8 mouse cellular contexts compared by ENCODE assay signal in the genomic region with DNA sequence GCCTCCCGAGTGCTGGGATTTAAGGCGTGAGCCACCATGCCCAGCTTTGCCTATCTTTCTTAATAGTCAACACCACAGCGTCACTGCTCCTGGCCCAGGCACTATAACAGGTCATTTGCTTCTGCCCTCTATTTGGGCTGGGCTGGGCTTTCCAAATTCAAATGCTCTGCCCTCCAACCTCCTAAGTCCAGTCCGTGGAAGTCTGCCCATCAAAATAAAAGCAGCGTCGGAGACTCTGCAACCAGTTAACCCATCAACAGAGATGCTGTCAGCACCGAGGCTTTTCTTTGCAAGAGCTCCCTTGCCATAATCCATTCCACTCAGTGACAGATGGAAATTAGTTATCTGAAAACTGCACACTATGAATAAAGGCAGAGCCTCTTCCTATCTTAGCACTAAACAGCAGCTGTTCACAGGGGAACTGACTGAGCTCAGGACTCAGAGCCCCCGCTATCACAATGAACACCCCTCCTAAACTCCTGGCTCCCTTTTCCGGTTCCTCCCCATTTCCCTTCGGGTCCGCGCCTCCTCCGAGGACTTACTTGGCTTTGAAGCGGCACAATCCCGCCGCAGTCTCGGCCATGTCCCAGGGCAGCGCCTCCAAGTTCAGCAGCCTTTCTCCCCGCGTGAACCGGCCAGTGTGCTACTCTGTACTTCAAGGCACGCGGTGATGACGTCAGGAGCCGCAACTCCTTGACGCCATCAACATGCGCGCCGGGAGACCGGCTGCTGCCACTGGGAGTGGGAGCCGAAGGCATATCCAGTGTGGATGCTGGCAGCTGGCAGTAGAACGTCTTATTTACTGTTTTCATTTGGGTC. TPM values are rescaled to one million over a fixed set of nuclear protein-coding genes. Genes with fewer than 3 reads are reported as not detected.
DNase-seq lines count a peak whose midpoint lies in the region; ATAC-seq and TF ChIP-seq lines count a peak whose summit lies in the region.

Gene Tbl3 (minus strand): TSS at position 679 of the 819 bp plus-strand sequence.

- H3K27ac ChIP-seq in forebrain, embryonic 14.5 days (ENCODE audit: low read depth, low read length), result peak within 1 kb of the TSS; percentile 72
- peak within 1 kb of the TSS; percentile 83 for H3K27ac ChIP-seq in neural tube, embryonic 15.5 days (replicated peaks)

- peak within 1 kb of the TSS; percentile 69 for H3K9ac ChIP-seq in forebrain, embryonic 14.5 days (ENCODE audit: low read length)
- peak within 1 kb of the TSS; percentile 78 for H3K9ac ChIP-seq in neural tube, embryonic 15.5 days (replicated peaks)

- intact Hi-C loops in heart, postnatal 14 days (cut with DNase I), result no loop called here

- H3K36me3 ChIP-seq in E14TG2a.4 (ENCODE audit: insufficient read depth, low read length), result peaks cover 38% of the 10 kb centered on the region
- peaks cover 25% of the 10 kb centered on the region for H3K36me3 ChIP-seq in forebrain, embryonic 14.5 days (ENCODE audit: control insufficient read depth, insufficient read depth, low read length)
- H3K36me3 ChIP-seq in neural tube, embryonic 15.5 days, result peaks cover 30% of the 10 kb centered on the region

- no peaks in the 10 kb centered on the region for H3K9me3 ChIP-seq in E14TG2a.4 (ENCODE audit: low read length)
- H3K9me3 ChIP-seq in forebrain, embryonic 14.5 days (replicated peaks; ENCODE audit: control insufficient read depth, low read length), result no peaks in the 10 kb centered on the region
- no peaks in the 10 kb centered on the region for H3K9me3 ChIP-seq in neural tube, embryonic 15.5 days (replicated peaks)

- H3K4me2 ChIP-seq in forebrain, embryonic 14.5 days (ENCODE audit: low read length), result peak within 1 kb of the TSS; percentile 81
- H3K4me2 ChIP-seq in neural tube, embryonic 15.5 days, result peak within 1 kb of the TSS; percentile 81

- peak within 1 kb of the TSS; percentile 98 for H3K4me3 ChIP-seq in E14TG2a.4 (replicated peaks; ENCODE audit: low read length)
- H3K4me3 ChIP-seq in forebrain, embryonic 14.5 days (ENCODE audit: low read depth, low read length), result peak within 1 kb of the TSS; percentile 65
- H3K4me3 ChIP-seq in neural tube, embryonic 15.5 days (replicated peaks), result peak within 1 kb of the TSS; percentile 77

- 4% methylated on average over 32 of the region's 32 CpGs for WGBS in forebrain, embryonic 14.5 days
- 4% methylated on average over 32 of the region's 32 CpGs for WGBS in neural tube, embryonic 15.5 days

- no peak for TF ChIP-seq CTCF in E14TG2a.4 (conservative IDR thresholded peaks at IDR 0.05; ENCODE audit: low read length)

- peak; percentile 98 for DNase-seq in forebrain, embryonic 14.5 days (ENCODE audit: low spot score)
- DNase-seq in heart, postnatal 14 days, result peak; percentile 92 to 98
- peak; percentile 94 for DNase-seq in layer of hippocampus, adult 11-12 months (ENCODE audit: low spot score)
- DNase-seq in lung, adult 18-20 months, result peak; percentile 91 to 93
- DNase-seq in testis, postnatal 14 days (ENCODE audit: low spot score), result peak; percentile 94

- H3K4me1 ChIP-seq in E14TG2a.4 (replicated peaks; ENCODE audit: low read depth, low read length), result peaks cover 34% of the 10 kb centered on the region
- H3K4me1 ChIP-seq in forebrain, embryonic 14.5 days (ENCODE audit: control insufficient read depth, insufficient read depth, low read length), result peaks cover 2% of the 10 kb centered on the region
- peaks cover 21% of the 10 kb centered on the region for H3K4me1 ChIP-seq in neural tube, embryonic 15.5 days

- H3K27me3 ChIP-seq in E14TG2a.4 (ENCODE audit: insufficient read depth, low read length), result no peaks in the 10 kb centered on the region
- H3K27me3 ChIP-seq in forebrain, embryonic 14.5 days (replicated peaks; ENCODE audit: control insufficient read depth, insufficient read depth, low read length), result no peaks in the 10 kb centered on the region
- no peaks in the 10 kb centered on the region for H3K27me3 ChIP-seq in neural tube, embryonic 15.5 days (replicated peaks)

- ATAC-seq in cerebellum, adult (ENCODE audit: insufficient number of reproducible peaks, low FRiP score, low TSS enrichment), result peak; percentile 64; the same call in 1 of the 2 replicates
- ATAC-seq in forebrain, embryonic 14.5 days, result peak; percentile 96
- ATAC-seq in neural tube, embryonic 15.5 days (ENCODE audit: low FRiP score), result peak; percentile 92

RNA-seq across cellular contexts. Expression of gene Tbl3, which starts in this region (rescaled TPM):
- polyA plus RNA-seq in forebrain, embryonic 14.5 days (2014; fragmentation: Nextera tagmentation; extraction: Ambion mirVana), result 85.3 and 86.1 TPM in 2 replicates
- 10 to 100 TPM; 16.8 to 19.5 TPM for total RNA-seq in heart, postnatal 14 days (2021)
- polyA plus RNA-seq in neural tube, embryonic 15.5 days (2015; fragmentation: Nextera tagmentation; extraction: Ambion mirVana), result 55.6 and 66.5 TPM in 2 replicates

Comparison
In these comparisons a context has a peak if more than half of its experiments do, and no peak if none do; other contexts are left out.
1. Peak in every context shown above with its lines: DNase-seq, ATAC-seq, H3K4me3 ChIP-seq and H3K27ac ChIP-seq.